Mouse (Mus musculus): Measurements from ENCODE around the gene H2al1b. TPM values are rescaled to one million over a fixed set of nuclear protein-coding genes. Genes with fewer than 3 reads are reported as not detected.
"Not testable (repeated sequence)": the region's sequence is repeated elsewhere in the genome, so short reads cannot be mapped to it uniquely, and the experiment has no call there.

H2al1b gene
- polyA plus RNA-seq (2015; fragmentation: Nextera tagmentation; extraction: Ambion mirVana), result not detected in 2 replicates

DNA sequence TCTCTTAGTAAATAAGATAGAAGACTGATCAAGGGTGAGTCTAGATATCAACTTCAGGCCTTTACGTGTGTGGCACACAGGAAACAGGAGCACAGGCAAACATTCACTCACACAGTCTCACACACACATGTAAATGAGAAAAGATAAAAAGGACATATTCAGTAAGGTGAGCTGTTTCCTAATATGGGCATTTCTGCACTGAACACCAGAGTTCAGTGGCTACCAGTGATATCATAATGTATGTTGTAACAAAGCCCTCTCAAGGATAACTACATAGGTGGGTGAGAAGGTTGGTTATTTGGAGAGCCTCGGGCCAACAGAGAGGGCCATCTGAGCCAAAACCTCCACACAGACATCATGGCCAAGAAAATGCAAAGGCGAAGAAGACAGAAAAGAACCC lies at the start of gene H2al1b:
Gene H2al1b (plus strand): TSS at position 301 of the 400 bp plus-strand sequence.
- not testable (repeated sequence) for H3K9ac ChIP-seq (replicated peaks); H3K27me3 ChIP-seq (replicated peaks); H3K4me2 ChIP-seq; H3K4me3 ChIP-seq (replicated peaks); ATAC-seq (ENCODE audit: low FRiP score); H3K36me3 ChIP-seq; H3K4me1 ChIP-seq; H3K27ac ChIP-seq (replicated peaks); H3K9me3 ChIP-seq (replicated peaks)
- 96% methylated on average over 1 of the region's 3 CpGs for WGBS

DNA sequence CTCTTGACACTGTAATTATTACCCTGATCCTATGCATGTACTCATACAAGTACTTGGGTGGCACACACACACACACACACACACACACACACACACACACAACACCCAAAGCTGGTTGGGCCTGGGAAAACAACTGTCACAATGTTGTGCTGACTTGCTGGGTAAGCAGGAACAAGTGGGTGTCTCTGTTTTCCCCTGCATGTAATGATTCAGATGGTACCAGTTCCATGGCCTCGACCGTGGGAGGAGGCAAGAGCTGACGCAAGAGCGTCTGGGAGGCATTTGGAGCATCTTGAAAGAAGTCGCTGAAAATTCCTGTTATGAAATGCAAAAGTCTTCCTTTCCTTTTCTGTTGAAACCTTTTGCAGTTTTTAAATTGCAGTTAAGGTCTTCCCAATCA lies 48.2 kb upstream of the H2al1b start:
- no peak overlapping the region for H3K4me2 ChIP-seq
- H3K27ac ChIP-seq (replicated peaks), result no peak overlapping the region
- no peak overlapping the region for H3K4me3 ChIP-seq (replicated peaks)
- no peaks in the 10 kb centered on the region for H3K27me3 ChIP-seq (replicated peaks)
- H3K4me1 ChIP-seq, result peaks cover 8% of the 10 kb centered on the region; the same call in 1 of the 2 replicates
- 82% methylated on average over 5 of the region's 5 CpGs for WGBS
- H3K36me3 ChIP-seq, result no peaks in the 10 kb centered on the region
- H3K9me3 ChIP-seq (replicated peaks), result no peaks in the 10 kb centered on the region
- ATAC-seq (ENCODE audit: low FRiP score), result no peak
- H3K9ac ChIP-seq (replicated peaks), result no peak overlapping the region

DNA sequence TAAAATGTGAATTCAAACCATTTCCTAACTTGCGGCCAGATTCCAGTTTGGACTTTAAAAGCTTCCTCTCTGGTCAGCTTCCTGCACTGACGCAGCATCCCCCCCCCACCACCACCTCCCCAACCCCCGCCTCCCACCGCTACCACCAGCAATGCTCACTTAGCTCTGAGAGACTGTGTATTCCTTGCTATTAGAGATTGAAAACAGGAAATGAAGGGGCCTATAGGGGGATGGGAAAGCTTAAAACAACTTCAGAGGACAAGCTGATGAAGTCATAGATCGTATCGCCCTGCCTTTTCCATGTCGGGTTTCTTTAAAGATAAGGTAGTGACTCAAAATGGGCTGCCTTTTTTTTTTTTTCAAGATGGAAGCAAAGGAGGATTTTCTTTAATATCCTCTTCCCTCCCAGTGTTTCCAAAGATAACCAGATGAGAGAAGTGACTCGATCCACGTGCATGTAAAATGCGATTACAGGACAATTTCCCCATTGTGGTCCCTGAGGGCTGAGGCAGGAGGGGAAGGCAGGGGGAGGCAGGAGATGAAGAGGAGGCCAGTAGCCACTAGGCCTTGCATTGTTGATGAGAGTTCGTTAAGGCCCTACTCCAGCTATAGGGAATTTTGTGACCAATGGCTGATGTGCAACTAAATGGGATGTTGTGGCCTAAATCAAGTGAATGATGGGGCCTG lies 47.6 kb upstream of the H2al1b start:
- no peak overlapping the region for H3K9ac ChIP-seq (replicated peaks)
- H3K27ac ChIP-seq (replicated peaks), result no peak overlapping the region
- H3K36me3 ChIP-seq, result no peaks in the 10 kb centered on the region
- no peak overlapping the region for H3K4me3 ChIP-seq (replicated peaks)
- no peaks in the 10 kb centered on the region for H3K27me3 ChIP-seq (replicated peaks)
- WGBS, result 56% methylated on average over 11 of the region's 11 CpGs
- no peak overlapping the region for H3K4me2 ChIP-seq
- ATAC-seq (ENCODE audit: low FRiP score), result no peak
- H3K4me1 ChIP-seq, result peaks cover 8% of the 10 kb centered on the region; the same call in 1 of the 2 replicates
- H3K9me3 ChIP-seq (replicated peaks), result no peaks in the 10 kb centered on the region

DNA sequence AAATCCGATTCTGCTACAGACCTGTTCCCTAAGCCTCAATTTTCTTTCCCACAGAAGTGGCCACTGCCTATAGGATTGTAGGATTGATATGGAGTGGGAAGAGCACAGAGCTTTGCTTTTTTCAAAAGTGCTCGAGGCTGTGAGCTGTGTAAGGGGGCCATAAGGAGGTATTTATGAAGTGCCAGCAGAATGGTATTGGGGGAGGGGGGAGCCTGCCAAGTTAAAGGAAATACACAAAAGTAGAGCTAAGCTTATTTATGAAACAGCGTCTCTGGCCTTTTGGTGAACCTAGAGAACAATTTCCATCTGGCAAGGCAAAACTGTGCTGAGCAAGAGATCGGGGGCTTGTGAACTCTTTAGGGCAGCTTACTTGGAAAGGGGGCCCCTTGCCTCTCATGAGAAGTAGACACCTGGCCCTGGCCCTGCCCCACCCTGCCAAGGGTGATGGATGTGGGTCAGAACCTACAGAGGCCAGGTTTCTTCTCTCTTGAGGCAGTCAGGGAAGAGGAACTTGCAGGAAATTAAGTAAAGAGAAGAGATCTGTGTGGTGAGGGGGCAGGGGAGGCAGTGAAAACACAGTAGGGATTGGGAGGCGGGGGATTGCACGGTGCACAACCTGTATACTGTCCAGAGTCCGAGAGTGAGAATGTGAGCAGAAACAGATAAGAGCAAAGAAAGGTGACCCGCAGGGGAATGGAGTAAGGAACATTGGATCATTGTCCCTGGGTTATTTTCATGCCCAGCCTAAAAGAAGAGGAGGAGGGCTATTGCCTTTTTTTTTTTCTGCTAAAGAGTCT lies 46.5 kb upstream of the H2al1b start:
- Histone ChIP-seq H3K9ac (replicated peaks) (no peak overlapping the region), H3K4me3 (replicated peaks) (no peak overlapping the region), H3K27me3 (replicated peaks) (no peaks in the 10 kb centered on the region), H3K4me2 (no peak overlapping the region), H3K9me3 (replicated peaks) (no peaks in the 10 kb centered on the region), H3K27ac (replicated peaks) (no peak overlapping the region), H3K4me1 (no peaks in the 10 kb centered on the region), H3K36me3 (no peaks in the 10 kb centered on the region)
- ATAC-seq (ENCODE audit: low FRiP score), result no peak
- 61% methylated on average over 8 of the region's 8 CpGs for WGBS

DNA sequence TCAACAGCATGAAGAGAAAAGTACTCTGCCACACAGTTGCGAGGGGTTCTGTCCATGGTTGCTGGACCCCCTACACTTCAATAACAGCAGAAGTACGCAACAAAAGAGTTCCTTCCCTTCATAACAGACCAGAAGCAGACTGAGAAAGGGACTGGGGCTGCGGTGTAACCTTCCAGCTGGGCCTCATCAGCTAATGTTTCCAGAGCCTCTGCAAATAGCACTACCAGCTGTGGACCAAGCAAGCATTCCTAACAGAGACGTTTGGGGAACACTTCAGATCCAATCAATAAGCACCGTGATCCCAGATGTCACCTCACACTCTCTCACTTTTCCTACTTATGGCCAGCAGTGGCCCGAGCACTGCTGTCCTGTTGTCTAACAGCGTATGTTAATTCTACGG lies 37.3 kb upstream of the H2al1b start:
- Histone ChIP-seq H3K4me1 (0 out of 2 replicates have a peak, but pooled peaks cover 3% of the 10 kb centered on the region), H3K36me3 (no peaks in the 10 kb centered on the region), H3K9me3 (replicated peaks) (no peaks in the 10 kb centered on the region), H3K27ac (replicated peaks) (no peak overlapping the region), H3K4me3 (replicated peaks) (no peak overlapping the region), H3K27me3 (replicated peaks) (no peaks in the 10 kb centered on the region), H3K9ac (replicated peaks) (no peak overlapping the region), H3K4me2 (no peak overlapping the region)
- no peak for ATAC-seq (ENCODE audit: low FRiP score)
- 77% methylated on average over 8 of the region's 8 CpGs for WGBS

DNA sequence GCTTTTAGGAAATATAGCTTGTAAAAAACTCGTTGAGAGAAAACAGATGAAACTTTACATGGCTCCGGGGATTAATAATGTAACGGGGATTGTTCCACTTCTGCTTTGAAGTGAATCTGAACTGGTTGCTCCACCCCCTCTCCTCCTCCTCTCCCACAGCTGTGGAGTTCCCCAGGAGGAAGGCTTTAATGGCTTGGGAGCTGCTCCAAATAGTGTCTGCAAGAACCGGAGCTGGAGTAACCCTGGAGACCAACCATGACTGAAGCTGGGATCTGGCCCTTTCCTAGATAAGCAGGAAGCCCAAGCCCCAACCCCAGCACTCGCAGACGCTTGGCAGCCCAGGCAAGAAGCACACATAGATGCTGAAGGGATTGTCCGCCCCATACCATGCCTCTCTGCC lies 34.4 kb upstream of the H2al1b start:
- Histone ChIP-seq H3K27ac (replicated peaks) (no peak overlapping the region), H3K36me3 (no peaks in the 10 kb centered on the region), H3K27me3 (replicated peaks) (no peaks in the 10 kb centered on the region), H3K4me1 (0 out of 2 replicates have a peak, but pooled peaks cover 3% of the 10 kb centered on the region), H3K4me3 (replicated peaks) (no peak overlapping the region), H3K4me2 (no peak overlapping the region), H3K9me3 (replicated peaks) (no peaks in the 10 kb centered on the region), H3K9ac (replicated peaks) (no peak overlapping the region)
- 55% methylated on average over 7 of the region's 7 CpGs for WGBS
- ATAC-seq (ENCODE audit: low FRiP score), result no peak

DNA sequence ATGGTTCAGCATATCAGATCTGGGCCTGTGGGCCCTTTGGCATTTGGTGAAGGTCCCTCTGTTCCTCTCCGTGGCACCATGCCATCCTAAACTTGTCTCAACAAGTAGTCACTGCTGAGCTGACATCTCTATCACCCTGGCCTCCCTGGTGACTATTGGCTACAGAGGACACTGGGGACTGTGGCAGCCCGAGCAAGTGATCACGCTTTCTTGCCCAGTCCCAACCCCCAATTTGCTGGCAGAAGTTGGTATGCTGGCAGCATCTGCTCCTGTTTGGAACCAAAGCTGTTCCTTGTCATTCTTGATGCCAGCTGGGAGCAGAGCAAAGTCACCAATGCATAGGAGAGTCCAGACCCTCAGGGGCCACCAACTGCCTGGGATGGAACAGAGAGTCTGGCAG lies 33.2 kb upstream of the H2al1b start:
- no peaks in the 10 kb centered on the region for H3K36me3 ChIP-seq
- no peak overlapping the region for H3K4me2 ChIP-seq
- 75% methylated on average over 3 of the region's 3 CpGs for WGBS
- 0 out of 2 replicates have a peak, but pooled peaks cover 3% of the 10 kb centered on the region for H3K4me1 ChIP-seq
- no peaks in the 10 kb centered on the region for H3K27me3 ChIP-seq (replicated peaks)
- no peak for ATAC-seq (ENCODE audit: low FRiP score)
- no peak overlapping the region for H3K9ac ChIP-seq (replicated peaks)
- no peak overlapping the region for H3K4me3 ChIP-seq (replicated peaks)
- no peaks in the 10 kb centered on the region for H3K9me3 ChIP-seq (replicated peaks)
- no peak overlapping the region for H3K27ac ChIP-seq (replicated peaks)

DNA sequence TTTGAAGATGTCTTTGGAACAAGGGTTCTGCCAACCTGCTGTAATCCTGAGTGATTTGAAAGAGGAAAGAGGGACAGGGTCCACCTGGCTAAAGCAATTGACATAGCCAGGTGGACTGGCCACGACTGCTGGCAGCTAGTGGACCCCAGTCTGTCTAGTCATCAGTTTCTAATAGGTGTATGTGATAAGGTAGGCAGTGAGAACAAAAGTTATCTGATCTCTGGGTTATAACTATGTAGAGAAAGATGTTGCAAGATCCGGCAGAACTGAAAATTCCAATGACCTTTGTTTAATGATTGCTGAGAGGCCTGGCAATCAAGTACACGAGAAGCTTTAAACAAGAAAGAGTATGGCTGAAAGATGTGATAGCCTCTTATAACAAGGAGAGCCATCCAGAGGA lies 29.0 kb upstream of the H2al1b start:
- no peak for ATAC-seq (ENCODE audit: low FRiP score)
- no peak overlapping the region for H3K9ac ChIP-seq (replicated peaks)
- WGBS, result 81% methylated on average over 3 of the region's 3 CpGs
- no peaks in the 10 kb centered on the region; the same call in 1 of the 2 replicates for H3K27me3 ChIP-seq (replicated peaks)
- no peaks in the 10 kb centered on the region for H3K4me1 ChIP-seq
- no peaks in the 10 kb centered on the region for H3K36me3 ChIP-seq
- no peaks in the 10 kb centered on the region for H3K9me3 ChIP-seq (replicated peaks)
- H3K4me2 ChIP-seq, result no peak overlapping the region
- no peak overlapping the region for H3K27ac ChIP-seq (replicated peaks)
- no peak overlapping the region for H3K4me3 ChIP-seq (replicated peaks)

DNA sequence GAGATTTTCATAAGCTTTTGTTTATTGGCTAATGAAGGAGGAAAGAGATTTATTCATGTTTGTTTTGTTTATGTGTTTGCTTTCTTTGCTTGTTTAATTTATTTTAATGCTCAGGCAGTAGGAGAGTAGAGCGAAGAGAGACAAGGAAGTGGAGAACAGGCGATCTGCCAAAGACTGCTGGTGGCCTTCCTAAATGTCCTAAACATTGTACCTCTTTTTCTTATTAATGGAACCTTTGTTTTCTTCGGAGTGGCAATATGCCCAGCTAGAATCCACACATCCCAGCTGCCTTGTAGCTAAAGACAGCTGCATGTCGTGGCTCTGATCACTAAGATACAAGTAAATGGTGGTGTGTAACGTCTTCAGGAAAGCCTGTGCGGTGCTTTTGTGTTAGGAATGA lies 25.1 kb upstream of the H2al1b start:
- 71% methylated on average over 6 of the region's 6 CpGs for WGBS

DNA sequence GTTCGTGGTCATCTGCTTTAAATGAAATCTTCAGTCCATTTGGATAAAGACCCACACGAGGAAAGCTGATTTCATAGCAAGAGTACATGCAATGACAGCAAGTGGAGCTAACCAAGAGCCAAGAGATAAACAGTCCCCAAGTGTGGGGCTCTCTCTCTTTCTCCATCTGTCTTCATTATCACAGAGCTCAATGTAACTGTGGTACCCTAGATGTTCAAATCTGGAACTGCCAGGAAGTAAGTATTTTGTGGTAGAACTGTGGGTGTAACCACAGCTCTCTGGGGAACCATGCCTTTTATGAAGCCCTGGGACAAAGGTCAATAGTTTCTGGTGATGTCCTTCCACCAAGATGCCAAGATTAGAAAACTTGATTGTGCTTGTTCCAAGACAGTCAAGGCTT lies 21.5 kb upstream of the H2al1b start:
- Histone ChIP-seq H3K27me3 (replicated peaks) (no peaks in the 10 kb centered on the region; the same call in 1 of the 2 replicates), H3K4me2 (no peak overlapping the region), H3K9me3 (replicated peaks) (no peaks in the 10 kb centered on the region), H3K36me3 (no peaks in the 10 kb centered on the region), H3K9ac (replicated peaks) (no peak overlapping the region), H3K27ac (replicated peaks) (no peak overlapping the region), H3K4me3 (replicated peaks) (no peak overlapping the region), H3K4me1 (no peaks in the 10 kb centered on the region)
- no peak for ATAC-seq (ENCODE audit: low FRiP score)
- 69% methylated on average over 2 of the region's 2 CpGs for WGBS

More for the DNA sequence above, 25.1 kb upstream of the H2al1b start:
- Histone ChIP-seq H3K27ac (replicated peaks) (no peak overlapping the region), H3K36me3 (no peaks in the 10 kb centered on the region), H3K9me3 (replicated peaks) (no peaks in the 10 kb centered on the region), H3K4me1 (no peaks in the 10 kb centered on the region), H3K9ac (replicated peaks) (no peak overlapping the region), H3K4me3 (replicated peaks) (no peak overlapping the region), H3K27me3 (replicated peaks) (no peaks in the 10 kb centered on the region; the same call in 1 of the 2 replicates), H3K4me2 (no peak overlapping the region)
- ATAC-seq (ENCODE audit: low FRiP score), result no peak

DNA sequence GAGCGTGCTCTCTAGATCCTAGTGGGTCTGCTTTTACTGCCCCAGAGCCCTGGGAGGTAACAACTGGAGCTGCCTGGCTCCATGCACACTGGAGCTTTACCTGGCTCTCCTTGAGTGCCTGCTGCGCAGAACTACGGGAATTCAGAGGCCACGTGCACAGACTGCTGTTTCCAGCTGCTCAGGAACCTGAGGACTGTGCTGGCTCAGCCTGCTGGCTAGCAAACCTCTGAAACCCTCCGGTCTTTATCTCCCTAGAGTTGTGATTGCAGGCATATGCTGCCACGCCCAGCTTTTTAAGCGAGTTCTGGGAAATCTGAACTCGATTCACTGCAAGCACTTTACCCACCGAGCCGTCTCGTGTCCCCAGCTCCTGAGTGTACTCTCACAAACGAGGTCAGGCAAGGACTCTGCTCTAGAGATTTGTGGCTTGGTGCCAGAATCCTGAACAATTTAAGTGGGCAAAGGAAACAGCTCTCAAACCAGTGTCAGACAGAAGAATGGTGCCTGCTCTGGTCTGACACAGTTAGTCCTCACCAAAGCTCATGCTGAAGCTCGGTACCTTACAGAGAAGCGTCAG lies 13.8 kb upstream of the H2al1b start:
- Histone ChIP-seq H3K9me3 (replicated peaks) (no peaks in the 10 kb centered on the region), H3K4me1 (no peaks in the 10 kb centered on the region), H3K27me3 (replicated peaks) (no peaks in the 10 kb centered on the region), H3K4me3 (replicated peaks) (no peak overlapping the region), H3K9ac (replicated peaks) (no peak overlapping the region), H3K4me2 (no peak overlapping the region), H3K36me3 (no peaks in the 10 kb centered on the region), H3K27ac (replicated peaks) (no peak overlapping the region)
- no peak for ATAC-seq (ENCODE audit: low FRiP score)
- WGBS, result 78% methylated on average over 14 of the region's 14 CpGs

DNA sequence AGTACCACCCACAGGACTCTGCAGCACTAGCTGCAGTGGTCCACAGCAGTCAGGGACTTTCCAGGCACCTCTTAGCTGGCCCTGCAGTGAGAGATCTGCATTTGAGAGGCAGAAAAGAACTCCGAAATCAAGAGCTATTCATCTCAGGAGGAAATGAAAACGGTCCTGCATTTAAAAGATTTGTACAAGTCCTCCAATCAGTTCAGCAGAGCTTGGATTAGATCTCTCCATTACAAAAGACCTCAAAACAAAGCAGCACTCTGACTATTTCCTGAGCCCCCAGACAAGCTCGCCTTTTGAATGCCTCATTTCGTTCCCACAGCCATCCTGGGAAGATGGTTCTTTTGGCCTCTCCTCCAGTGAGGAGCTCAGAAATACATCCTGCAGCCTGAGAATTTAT lies 13.0 kb upstream of the H2al1b start:
- no peak for ATAC-seq (ENCODE audit: low FRiP score)
- Histone ChIP-seq H3K4me2 (no peak overlapping the region), H3K36me3 (no peaks in the 10 kb centered on the region), H3K9me3 (replicated peaks) (no peaks in the 10 kb centered on the region), H3K27ac (replicated peaks) (no peak overlapping the region), H3K27me3 (replicated peaks) (no peaks in the 10 kb centered on the region), H3K4me1 (no peaks in the 10 kb centered on the region), H3K4me3 (replicated peaks) (no peak overlapping the region), H3K9ac (replicated peaks) (no peak overlapping the region)
- 61% methylated on average over 4 of the region's 4 CpGs for WGBS

Measured in neural tube, embryonic 15.5 days (tissue).